Mouse (Mus musculus) liver, embryonic 14.5 days (tissue): ENCODE data around the gene Polr3e. TPM values are rescaled to one million over a fixed set of nuclear protein-coding genes. Genes with fewer than 3 reads are reported as not detected.

Source experiments
- ATAC-seq: fragments of 200-750 bp; cut with Nextera tagmentation; 2 replicates; pipeline ENCODE4 v1.8.0; 2017; ENCODE audit warnings: moderate number of reproducible peaks, mild to moderate bottlenecking, moderate library complexity; ENCODE audit not compliant: insufficient read depth
- DNase-seq, 3 experiments: peaks; one replicate each; pipeline ENCODE4 v3.0.0-alpha.2; 2012 to 2013; ENCODE audit warnings: low read depth in 3 of 3, low spot score in 3 of 3
- H3K27ac ChIP-seq: fragments of 300-500 bp; sonication (generic); 2 replicates; pipeline ENCODE4 v1.5.1; 2014; ENCODE audit warnings: moderate library complexity, mild to moderate bottlenecking, control low read depth, inconsistent platforms
- H3K27me3 ChIP-seq: fragments of 300-500 bp; sonication (generic); 2 replicates; pipeline ENCODE4 v1.6.1; 2014; ENCODE audit warnings: mild to moderate bottlenecking, low read length, moderate library complexity; ENCODE audit not compliant: control insufficient read depth, insufficient read depth
- H3K36me3 ChIP-seq: fragments of 300-500 bp; sonication (generic); replicated peaks from 2 replicates; pipeline ENCODE4 v1.6.1; 2014; ENCODE audit warnings: low read depth; ENCODE audit not compliant: control insufficient read depth, insufficient read depth
- H3K4me1 ChIP-seq, 2 experiments: fragments of 200-500 bp in 1 of 2; fragments of 300-500 bp in 1 of 2; sonication (generic) in 1 of 2; replicated peaks; 2 replicates each; pipeline ENCODE4 v1.6.1; 2012 to 2014; ENCODE audit warnings: antibody characterized with exemption in 1 of 2, inconsistent platforms in 1 of 2, low read length in 1 of 2; ENCODE audit not compliant: control insufficient read depth in 2 of 2, insufficient read depth in 2 of 2
- H3K4me2 ChIP-seq: fragments of 300-500 bp; sonication (generic); 2 replicates; pipeline ENCODE4 v1.6.1; 2014; ENCODE audit warnings: low read depth, mild to moderate bottlenecking, control low read depth, moderate library complexity
- H3K4me3 ChIP-seq, 2 experiments: fragments of 200-500 bp in 1 of 2; fragments of 300-500 bp in 1 of 2; sonication (generic) in 1 of 2; 2 replicates each; pipeline ENCODE4 v1.5.1; 2012 to 2014; ENCODE audit warnings: low read depth in 2 of 2, low read length in 2 of 2, mild to moderate bottlenecking in 2 of 2, control low read depth in 1 of 2, inconsistent platforms in 1 of 2, moderate library complexity in 1 of 2; ENCODE audit not compliant: insufficient read depth in 1 of 2
- H3K9ac ChIP-seq: fragments of 300-500 bp; sonication (generic); replicated peaks from 2 replicates; pipeline ENCODE4 v1.6.1; 2014; ENCODE audit warnings: mild to moderate bottlenecking, control low read depth, moderate library complexity
- H3K9me3 ChIP-seq: fragments of 300-500 bp; sonication (generic); 2 replicates; pipeline ENCODE4 v1.6.1; 2016; ENCODE audit warnings: low read length, mixed read lengths; ENCODE audit not compliant: control insufficient read depth
- CTCF ChIP-seq: IDR thresholded peaks from 2 replicates; pipeline ENCODE4 v1.5.1; 2016; ENCODE audit warnings: antibody characterized with exemption, low read depth, control low read depth
- EP300 ChIP-seq: IDR thresholded peaks from 2 replicates; pipeline ENCODE4 v1.6.1; 2016; ENCODE audit warnings: antibody characterized with exemption, low read depth
- WGBS: fragments of 180-500 bp; shearing (Covaris S2); extraction: QIAGEN DNeasy Blood & Tissue Kit; methylation state at CpG from one replicate; pipeline ENCODE4 v1.1.7; 2014; ENCODE audit not compliant: insufficient replicate concordance; 5-methylcytosine and 5-hydroxymethylcytosine counted together
- polyA plus RNA-seq, 2 experiments: library from polyadenylated mRNA; depleted of rRNA in 1 of 2; stranded (reverse) in 1 of 2; unstranded in 1 of 2; fragments of >200 nt; fragmentation: Nextera tagmentation in 1 of 2; extraction: Ambion mirVana in 1 of 2; gene quantifications; 2 replicates each; pipeline versions ENCODE4 v1.2.1 to v1.2.3; 2012 to 2014

The Polr3e gene
- polyA plus RNA-seq, 2 experiments: 7.1 to 9.2 TPM

DNA sequence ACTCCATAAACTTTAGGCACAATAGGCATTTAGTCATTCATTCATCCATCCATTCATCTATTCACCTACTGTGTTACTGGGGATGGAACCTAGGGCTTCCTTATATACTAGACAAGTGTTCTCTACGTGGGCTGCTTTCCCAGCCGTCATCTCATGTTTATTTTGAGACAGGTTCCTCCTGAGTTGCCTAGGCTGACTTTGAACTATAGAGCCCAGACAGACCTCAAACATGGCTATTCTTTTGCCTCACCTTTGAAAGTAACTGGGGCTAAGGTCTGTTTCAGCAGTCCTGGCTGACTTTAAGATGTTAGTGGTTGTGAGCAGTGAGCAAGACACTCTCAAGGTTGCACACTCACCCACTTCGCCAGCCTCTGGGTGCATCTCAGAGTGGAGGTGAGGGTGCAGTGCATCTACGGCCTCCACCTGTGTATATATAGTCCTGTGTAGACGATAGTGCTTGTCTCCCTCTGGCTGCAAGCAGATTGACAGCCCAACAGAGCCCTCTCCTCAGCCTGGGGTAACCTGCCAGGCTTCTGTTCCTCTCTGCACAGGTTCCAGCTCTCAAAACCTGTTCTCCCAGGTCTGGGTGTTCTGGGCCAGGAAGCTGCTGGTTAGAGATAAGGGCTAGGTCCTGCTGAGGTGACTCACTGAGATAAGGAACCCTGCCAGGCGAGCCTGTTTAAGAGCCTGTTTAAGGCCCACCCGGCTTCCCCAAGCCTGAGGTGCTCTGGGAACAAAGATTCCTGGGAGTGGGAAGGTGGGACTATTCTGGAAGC lies 42.6 kb upstream of the Polr3e start:
- peak; percentile 87 to 91 (median 90) for DNase-seq

DNA sequence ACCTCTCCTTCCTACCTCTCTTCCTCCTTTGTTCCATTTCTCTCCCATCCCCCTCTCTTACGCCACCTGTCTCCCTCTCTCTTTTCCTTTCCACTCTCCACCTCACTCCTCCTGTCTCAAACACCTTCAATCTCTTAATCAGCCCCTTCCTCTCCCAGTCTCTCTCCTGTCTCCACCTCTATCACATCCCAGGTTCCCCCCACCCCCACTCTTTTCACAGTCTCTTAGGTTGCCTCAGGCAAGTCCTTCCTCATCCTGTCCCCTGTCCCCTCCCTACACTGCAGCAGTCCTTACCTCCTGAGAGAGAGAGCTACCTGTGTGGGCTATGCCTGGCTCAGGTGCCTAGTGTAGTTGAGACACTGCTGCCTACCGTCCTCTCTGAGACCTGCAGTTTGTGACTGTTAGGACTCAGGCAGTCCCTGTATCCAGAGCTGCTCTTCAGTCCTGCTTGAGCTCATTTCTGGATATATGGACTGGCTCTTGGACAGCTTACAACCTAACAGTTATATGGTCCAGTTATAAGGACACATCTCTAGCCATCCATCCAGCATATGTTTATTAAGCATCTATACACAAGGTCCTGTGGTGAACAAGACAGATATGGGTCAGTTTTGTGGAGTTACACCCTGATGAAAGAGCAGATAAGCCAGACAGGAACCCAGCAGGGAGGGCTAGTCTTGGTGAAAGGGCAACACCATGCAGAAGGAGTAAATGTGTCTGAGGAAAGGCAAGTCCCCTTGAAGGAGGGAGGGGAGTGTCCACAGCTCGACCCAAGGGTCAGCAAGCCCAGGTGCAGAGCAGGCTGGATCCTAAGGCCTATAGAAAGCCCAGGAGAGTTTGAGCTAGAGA lies 41.8 kb upstream of the Polr3e start:
- H3K9ac ChIP-seq: peak overlapping the region; percentile 80
- TF ChIP-seq CTCF (no peak; the same call in 1 of the 2 replicates), EP300 (no peak)
- DNase-seq (no peak), ATAC-seq (peak; percentile 51)
- H3K36me3 ChIP-seq: peaks cover 49% of the 10 kb centered on the region
- no peaks in the 10 kb centered on the region for H3K9me3 ChIP-seq
- H3K27ac ChIP-seq: peak overlapping the region; percentile 98
- peaks cover 53 to 66% of the 10 kb centered on the region in 2 experiments for H3K4me1 ChIP-seq
- H3K27me3 ChIP-seq: no peaks in the 10 kb centered on the region
- peak overlapping the region; percentile 74 for H3K4me2 ChIP-seq
- 39% methylated on average over 3 of the region's 3 CpGs for WGBS
- peak overlapping the region; percentile 26 to 49 for H3K4me3 ChIP-seq

More for the DNA sequence above, 42.6 kb upstream of the Polr3e start:
- TF ChIP-seq CTCF (no peak), EP300 (peak; percentile 97)
- Histone ChIP-seq H3K27ac (peak overlapping the region; percentile 98), H3K4me1 (peaks cover 48 to 61% of the 10 kb centered on the region in 2 experiments), H3K36me3 (peaks cover 42% of the 10 kb centered on the region), H3K27me3 (no peaks in the 10 kb centered on the region), H3K4me2 (peak overlapping the region; percentile 74), H3K4me3 (peak overlapping the region; percentile 49 to 56), H3K9ac (peak overlapping the region; percentile 80), H3K9me3 (no peaks in the 10 kb centered on the region)
- WGBS: 18% methylated on average over 7 of the region's 7 CpGs
- peak; percentile 92 for ATAC-seq

DNA sequence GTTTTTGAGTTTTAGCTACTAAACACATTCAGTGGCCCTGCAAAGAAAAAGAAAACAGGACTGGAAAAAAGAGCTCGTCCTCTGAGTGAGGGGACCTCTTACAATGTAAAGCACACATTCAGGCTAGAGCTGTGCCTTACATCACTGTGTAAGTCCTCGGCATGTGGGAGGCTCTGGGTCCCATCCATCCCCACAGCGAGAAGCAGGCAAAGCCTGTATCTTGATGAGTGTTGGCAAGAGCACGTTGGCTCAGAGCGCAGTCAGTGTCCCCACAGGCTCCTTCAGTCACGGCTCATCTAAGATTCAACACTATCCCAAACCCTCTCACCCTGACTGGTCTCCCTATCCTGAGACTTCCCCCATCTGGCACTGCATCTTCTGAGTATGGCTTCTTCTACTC lies 39.3 kb upstream of the Polr3e start:
- Histone ChIP-seq H3K4me1 (peaks cover 62 to 75% of the 10 kb centered on the region in 2 experiments), H3K4me2 (peak overlapping the region; percentile 76)
- no peak for DNase-seq

DNA sequence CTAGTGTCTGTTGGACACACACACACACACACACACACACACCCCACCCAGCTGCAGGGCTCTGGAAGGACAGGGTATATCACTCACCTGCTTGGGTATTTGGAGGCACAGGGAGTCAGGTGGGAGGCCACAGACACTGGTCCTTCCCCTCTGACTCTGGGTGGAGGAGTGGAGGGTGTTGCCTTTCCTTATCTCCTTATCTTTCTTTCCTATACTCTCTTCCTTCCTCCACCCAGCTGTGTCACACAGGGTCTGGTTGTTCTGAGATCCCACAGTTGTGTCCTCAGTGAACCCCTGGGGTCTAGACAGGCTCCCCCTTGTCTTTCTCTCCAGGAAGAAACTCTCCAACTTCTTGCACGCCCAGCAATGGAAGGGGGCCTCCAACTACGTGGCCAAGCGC lies 37.6 kb upstream of the Polr3e start:
- DNase-seq: peak in 2 of 3 experiments; percentile 50 to 60
- 76% methylated on average over 3 of the region's 3 CpGs for WGBS
- Histone ChIP-seq H3K9me3 (no peaks in the 10 kb centered on the region), H3K4me2 (peak overlapping the region; percentile 76), H3K9ac (peak overlapping the region; percentile 73), H3K4me3 (peak overlapping the region; percentile 61 to 66), H3K36me3 (peaks cover 64% of the 10 kb centered on the region), H3K4me1 (peaks cover 60 to 75% of the 10 kb centered on the region in 2 experiments), H3K27ac (peak overlapping the region; percentile 87), H3K27me3 (no peaks in the 10 kb centered on the region)
- ATAC-seq: peak; percentile 58
- TF ChIP-seq CTCF (0 out of 2 replicates have a peak, but pooled peaks have one; percentile 13), EP300 (no peak; the same call in 1 of the 2 replicates)

More for the DNA sequence above, 39.3 kb upstream of the Polr3e start:
- Histone ChIP-seq H3K4me3 (peak overlapping the region in 1 of 2 experiments; percentile 17; a peak in 1 of 4 replicates), H3K27ac (peak overlapping the region; percentile 43), H3K36me3 (peaks cover 55% of the 10 kb centered on the region), H3K27me3 (no peaks in the 10 kb centered on the region), H3K9ac (peak overlapping the region; percentile 20; the same call in 1 of the 2 replicates), H3K9me3 (no peaks in the 10 kb centered on the region)
- 88% methylated on average over 6 of the region's 6 CpGs for WGBS
- no peak for TF ChIP-seq CTCF
- no peak for TF ChIP-seq EP300
- ATAC-seq: no peak
